Mouse (Mus musculus) B cell, adult 62 days (primary cell): ENCODE results near the gene Zfp445. TPM values are rescaled to one million over a fixed set of nuclear protein-coding genes. Genes with fewer than 3 reads are reported as not detected.

Experiments used
- total RNA-seq: library from RNA; stranded (reverse); gene quantifications from 4 replicates; pipeline ENCODE4 v1.2.4, GENCODE M21; 2023

The Zfp445 gene
- 140 to 159 TPM (median 150 TPM) in 4 replicates for total RNA-seq

DNA sequence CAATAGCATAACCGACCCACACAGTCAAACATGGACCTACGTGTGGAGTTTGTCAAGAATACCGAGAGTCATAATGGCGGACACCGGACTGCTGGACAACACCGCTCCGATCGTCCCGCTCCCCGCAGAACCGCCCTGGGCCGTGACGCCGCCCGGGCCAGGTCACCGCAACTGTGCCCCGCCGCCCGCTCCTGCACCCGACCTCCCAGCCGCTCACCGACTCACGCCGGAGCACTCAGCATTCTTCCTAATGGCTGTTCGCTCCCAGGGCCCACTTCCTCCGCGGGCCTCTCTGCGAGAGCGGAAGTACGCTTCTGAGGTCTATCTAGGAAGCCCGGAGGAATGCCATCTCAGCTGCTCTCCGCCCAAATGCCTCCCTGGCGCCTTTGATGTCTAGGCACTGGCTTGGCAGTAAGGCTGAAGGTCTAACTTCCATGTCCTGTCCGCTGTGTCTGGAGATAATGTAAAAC is at the start of gene Zfp445:
Gene Zfp445, minus strand, starts transcription at position 310 of the 470 bp plus-strand sequence.

DNA sequence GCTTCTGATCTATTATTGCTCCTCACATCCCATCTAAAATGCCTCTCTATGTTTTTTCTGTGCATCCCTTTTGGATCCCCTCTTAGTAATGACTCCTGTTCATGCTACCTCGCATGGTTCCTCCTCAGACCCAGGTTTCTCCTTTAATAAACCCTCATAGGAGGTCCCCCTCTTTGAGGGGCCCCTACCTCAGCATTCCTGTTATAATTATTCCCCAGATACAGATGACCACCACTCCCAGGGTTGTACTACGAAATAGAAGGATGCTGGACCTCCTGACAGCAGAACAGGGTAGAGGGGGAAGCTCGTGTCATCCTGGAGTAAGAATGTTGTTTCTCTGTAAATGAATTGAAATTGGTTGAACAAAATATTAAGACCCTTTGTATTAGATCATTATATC is 19.6 kb upstream of the Zfp445 start, which contains the start of gene Zkscan7:
Gene Zkscan7, plus strand, starts transcription at position 301 of the 400 bp plus-strand sequence.

DNA sequence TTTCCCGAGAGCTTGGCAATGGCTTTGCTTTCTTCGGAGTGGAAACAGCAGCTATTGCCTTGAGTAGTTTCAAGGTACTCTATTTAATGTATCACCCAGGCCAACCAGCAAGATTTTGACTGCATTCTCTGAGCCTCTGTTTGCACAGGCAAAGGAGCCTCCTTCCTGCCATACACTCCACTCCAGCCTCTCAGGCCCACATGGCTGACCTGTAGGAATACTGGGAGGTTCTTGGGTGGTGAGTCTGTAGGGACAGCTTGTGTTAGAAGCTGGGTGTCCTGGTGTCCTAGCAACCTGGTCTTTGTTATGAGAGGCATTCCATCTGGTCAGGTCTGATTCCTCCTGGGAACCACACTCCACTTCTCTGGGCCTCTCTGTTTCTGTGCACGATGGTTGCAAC is 22.0 kb downstream of the Zfp445 start, which contains the start of gene Gm35549:
Gene Gm35549, minus strand, starts transcription at position 276 of the 400 bp plus-strand sequence.

DNA sequence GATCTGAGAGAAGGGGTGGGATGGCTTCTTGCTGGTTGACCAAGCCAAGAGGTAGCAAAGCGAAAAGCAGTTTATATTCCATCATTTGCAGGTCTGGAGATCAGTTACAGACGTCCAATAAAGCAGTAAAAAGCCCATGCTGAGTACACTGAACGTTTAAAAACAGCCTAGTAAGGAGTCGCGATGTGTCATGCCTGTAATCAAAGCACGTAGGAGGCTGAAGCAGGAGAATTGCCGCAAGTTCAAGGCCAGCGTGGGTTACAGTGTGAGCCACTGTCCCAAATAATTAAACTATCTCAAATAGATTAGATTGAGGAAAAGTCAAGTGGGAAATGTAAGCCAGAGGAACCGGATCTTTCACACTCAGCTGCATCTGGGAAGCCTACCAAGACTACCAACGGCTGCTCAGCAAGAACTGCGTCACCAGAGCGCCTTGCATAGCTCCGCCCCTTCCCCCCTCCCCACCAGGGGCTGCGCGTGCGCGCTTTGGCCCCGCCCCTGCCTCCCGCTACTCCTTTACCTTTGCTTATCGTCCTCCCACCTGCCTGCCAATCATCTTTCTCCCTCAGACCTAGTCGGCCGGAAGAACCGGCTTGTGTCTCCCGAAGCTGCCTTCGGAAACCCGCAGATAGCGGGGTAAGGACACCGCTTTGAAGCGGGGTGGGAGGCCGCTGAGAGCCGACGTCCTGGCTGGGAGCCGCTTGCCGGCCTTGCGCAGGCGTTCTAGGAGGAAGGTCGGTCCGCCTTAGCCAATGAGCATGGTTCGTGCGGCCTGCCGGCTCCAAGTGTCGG is 60.6 kb downstream of the Zfp445 start, which contains the start of gene Tcaim:
Gene Tcaim, plus strand, starts transcription at position 487 of the 792 bp plus-strand sequence.

Other genes with a start within 250 kb of the Zfp445 start
- not detected in 4 replicates for gene Topaz1, start 118.7 kb downstream of the Zfp445 start, total RNA-seq
- 13.4 to 15.7 TPM (median 14.3 TPM) in 4 replicates for gene Tcaim, start 60.5 kb downstream of the Zfp445 start, total RNA-seq
- not detected in 4 replicates for gene Gm35549, start 22.0 kb downstream of the Zfp445 start, total RNA-seq
- gene Zkscan7, start 19.7 kb upstream of the Zfp445 start, total RNA-seq, result 2.8 to 4.1 TPM (median 3.4 TPM) in 4 replicates
- not detected in 4 replicates for gene Zfp105, start 57.1 kb upstream of the Zfp445 start, total RNA-seq
- 38.4 to 54.6 TPM (median 50.7 TPM) in 4 replicates for gene 1110059G10Rik, start 85.0 kb upstream of the Zfp445 start, total RNA-seq
- 1.8 to 5.3 TPM (median 5.0 TPM) in 4 replicates for gene Kif15, start 85.0 kb upstream of the Zfp445 start, total RNA-seq
- gene Tmem42, start 155.3 kb upstream of the Zfp445 start, total RNA-seq, result 14.2 to 17.5 TPM (median 15.6 TPM) in 4 replicates
- 0.56 to 0.83 TPM (median 0.70 TPM) in 3 of 4 replicates, not detected in the other for gene Tgm4, start 168.7 kb upstream of the Zfp445 start, total RNA-seq
- 41.4 to 47.2 TPM (median 43.8 TPM) in 4 replicates for gene Zdhhc3, start 247.2 kb upstream of the Zfp445 start, total RNA-seq
- gene Exosc7, start 247.2 kb upstream of the Zfp445 start, total RNA-seq, result 35.4 to 41.0 TPM (median 36.9 TPM) in 4 replicates